Mouse (Mus musculus) intestine, embryonic 16.5 days (tissue): ENCODE data around the gene Wnt1. TPM values are rescaled to one million over a fixed set of nuclear protein-coding genes. Genes with fewer than 3 reads are reported as not detected.

Experiments used
- ATAC-seq: fragments of 200-750 bp; cut with Nextera tagmentation; 2 replicates; pipeline ENCODE4 v1.8.0; 2017; ENCODE audit warnings: moderate TSS enrichment, moderate library complexity
- H3K27ac ChIP-seq: fragments of 300-500 bp; sonication (generic); 2 replicates; pipeline ENCODE4 v1.5.1; 2014; ENCODE audit warnings: mild to moderate bottlenecking, low read length
- H3K27me3 ChIP-seq: fragments of 300-500 bp; sonication (generic); replicated peaks from 2 replicates; pipeline ENCODE4 v1.6.1; 2014; ENCODE audit warnings: low read length, control low read depth, mixed read lengths; ENCODE audit not compliant: control insufficient read depth, insufficient read depth
- H3K36me3 ChIP-seq: fragments of 300-500 bp; sonication (generic); 2 replicates; pipeline ENCODE4 v1.6.1; 2014; ENCODE audit warnings: low read length, control low read depth; ENCODE audit not compliant: control insufficient read depth, insufficient read depth
- H3K4me1 ChIP-seq: fragments of 300-500 bp; sonication (generic); 2 replicates; pipeline ENCODE4 v1.6.1; 2014; ENCODE audit warnings: low read length, control low read depth, mixed read lengths; ENCODE audit not compliant: control insufficient read depth, insufficient read depth
- H3K4me2 ChIP-seq: fragments of 300-500 bp; sonication (generic); 2 replicates; pipeline ENCODE4 v1.6.1; 2014; ENCODE audit warnings: low read depth, low read length, control low read depth
- H3K4me3 ChIP-seq: fragments of 300-500 bp; sonication (generic); 2 replicates; pipeline ENCODE4 v1.5.1; 2014; ENCODE audit warnings: mild to moderate bottlenecking, low read length
- H3K9ac ChIP-seq: fragments of 300-500 bp; sonication (generic); 2 replicates; pipeline ENCODE4 v1.6.1; 2014; ENCODE audit warnings: low read depth, low read length
- H3K9me3 ChIP-seq: fragments of 300-500 bp; sonication (generic); 2 replicates; pipeline ENCODE4 v1.6.1; 2016; ENCODE audit warnings: low read length, control low read depth; ENCODE audit not compliant: control insufficient read depth
- WGBS: fragments of 180-500 bp; shearing (Covaris S2); extraction: QIAGEN DNeasy Blood & Tissue Kit; methylation state at CpG from one replicate; pipeline ENCODE4 v1.1.7; 2014; 5-methylcytosine and 5-hydroxymethylcytosine counted together
- polyA plus RNA-seq: library from polyadenylated mRNA; unstranded; fragments of >200 nt; fragmentation: Nextera tagmentation; extraction: Ambion mirVana; gene quantifications from 2 replicates; pipeline ENCODE4 v1.2.1, GENCODE M21; 2015

Gene Wnt1
- polyA plus RNA-seq, 1 experiment from 2014 or later = not detected

DNA sequence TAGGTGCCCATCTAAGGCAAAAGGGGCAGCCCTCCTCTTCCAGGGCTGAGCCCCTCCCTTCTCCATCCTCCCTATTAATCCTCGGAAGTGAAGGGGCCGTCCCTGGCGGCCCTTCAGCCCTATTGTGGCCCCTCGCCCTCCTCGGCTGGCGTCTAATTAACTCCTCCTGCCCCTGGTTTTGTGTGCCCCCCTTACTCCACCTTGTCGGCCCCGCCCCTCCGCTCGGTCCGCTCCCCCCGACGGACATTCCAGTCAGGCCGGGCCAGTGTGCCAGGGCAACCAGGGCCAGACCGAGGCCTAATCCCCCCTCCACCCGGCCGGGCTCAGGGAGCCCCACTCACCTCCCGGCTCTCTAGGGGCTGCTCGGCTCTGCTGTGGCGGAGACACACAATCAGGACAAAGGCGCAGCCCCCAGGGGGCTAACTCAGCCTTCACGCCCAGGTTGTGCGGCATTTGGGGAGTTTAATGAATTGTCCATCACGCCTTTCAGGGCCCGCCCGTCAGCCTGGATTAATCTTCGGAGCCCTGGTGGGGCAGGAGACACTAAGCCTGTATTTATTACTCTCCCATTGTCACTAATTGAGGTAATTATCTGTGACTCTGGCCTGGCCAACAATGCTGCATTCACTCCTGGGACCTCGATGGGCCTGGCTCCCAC lies 8.3 kb downstream of the Wnt1 start:
- 7% methylated on average over 27 of the region's 28 CpGs for WGBS
- no peaks in the 10 kb centered on the region for H3K36me3 ChIP-seq
- H3K9me3 ChIP-seq = no peaks in the 10 kb centered on the region
- H3K4me1 ChIP-seq = peaks cover 5% of the 10 kb centered on the region; the same call in 1 of the 2 replicates
- H3K4me3 ChIP-seq = no peak overlapping the region
- no peak for ATAC-seq
- peaks cover 79% of the 10 kb centered on the region for H3K27me3 ChIP-seq
- no peak overlapping the region for H3K4me2 ChIP-seq
- no peak overlapping the region for H3K27ac ChIP-seq
- no peak overlapping the region for H3K9ac ChIP-seq

GRCm38 (mm10) chr15:98798903-98799302 lies 9.2 kb downstream of the Wnt1 start:
- H3K4me1 ChIP-seq = peaks cover 8% of the 10 kb centered on the region; the same call in 1 of the 2 replicates
- peaks cover 78% of the 10 kb centered on the region for H3K27me3 ChIP-seq
- H3K9me3 ChIP-seq = no peaks in the 10 kb centered on the region
- H3K4me2 ChIP-seq = no peak overlapping the region
- no peaks in the 10 kb centered on the region for H3K36me3 ChIP-seq
- 45% methylated on average over 3 of the region's 3 CpGs for WGBS
- H3K27ac ChIP-seq = no peak overlapping the region
- H3K9ac ChIP-seq = no peak overlapping the region
- ATAC-seq = no peak
- H3K4me3 ChIP-seq = no peak overlapping the region

DNA sequence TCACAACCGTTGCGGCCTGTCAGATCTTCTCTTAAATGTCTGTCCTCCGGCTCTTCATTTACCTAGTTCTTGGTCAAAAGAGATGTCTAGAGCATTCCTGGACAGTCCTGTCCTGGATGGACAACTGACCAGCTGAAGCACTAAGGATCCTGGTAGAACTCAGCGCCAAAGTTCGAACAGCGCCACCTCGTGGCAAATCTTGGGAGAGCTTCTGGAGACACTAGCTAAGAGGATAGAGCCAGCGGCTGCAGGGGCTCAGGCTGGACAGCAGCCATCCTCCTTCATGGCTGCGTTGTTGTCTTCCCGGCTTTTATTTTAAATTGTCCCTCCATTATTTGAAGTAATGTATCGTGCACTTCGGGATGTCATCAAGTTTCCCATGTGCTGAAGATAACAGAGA lies 9.7 kb downstream of the Wnt1 start:
- Histone ChIP-seq H3K36me3 (no peaks in the 10 kb centered on the region), H3K4me3 (no peak overlapping the region), H3K9ac (no peak overlapping the region), H3K4me1 (peaks cover 9% of the 10 kb centered on the region; the same call in 1 of the 2 replicates), H3K27me3 (peaks cover 76% of the 10 kb centered on the region), H3K4me2 (no peak overlapping the region), H3K27ac (no peak overlapping the region), H3K9me3 (no peaks in the 10 kb centered on the region)
- ATAC-seq = no peak
- 11% methylated on average over 12 of the region's 12 CpGs for WGBS

DNA sequence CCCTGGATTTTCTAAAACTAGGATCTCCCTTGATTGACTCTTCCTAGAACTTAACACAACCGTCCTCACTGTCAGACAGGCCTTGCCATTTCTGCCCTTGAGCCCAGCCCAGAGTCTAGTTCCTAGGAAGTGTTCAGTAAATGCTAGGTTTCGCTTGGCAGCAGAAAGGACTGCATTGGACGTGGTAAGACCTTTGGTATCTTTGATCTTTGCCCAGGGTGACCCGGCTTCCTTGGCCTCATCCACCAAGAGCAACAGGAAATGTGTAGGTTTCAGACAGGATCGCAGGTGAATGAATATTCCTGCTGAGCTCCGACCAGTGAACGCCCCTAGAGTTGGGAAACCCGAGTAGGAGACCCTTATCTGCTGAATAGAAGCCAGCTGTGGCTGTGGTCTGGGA lies 13.3 kb downstream of the Wnt1 start:
- peak; percentile 42; the same call in 1 of the 2 replicates for ATAC-seq
- WGBS = 6% methylated on average over 8 of the region's 8 CpGs
- H3K4me1 ChIP-seq = peaks cover 26% of the 10 kb centered on the region
- no peak overlapping the region for H3K4me3 ChIP-seq
- H3K27ac ChIP-seq = peak overlapping the region; percentile 16; the same call in 1 of the 2 replicates
- H3K9me3 ChIP-seq = no peaks in the 10 kb centered on the region
- H3K36me3 ChIP-seq = no peaks in the 10 kb centered on the region
- H3K9ac ChIP-seq = no peak overlapping the region
- H3K4me2 ChIP-seq = peak overlapping the region; percentile 1; the same call in 1 of the 2 replicates
- peaks cover 79% of the 10 kb centered on the region for H3K27me3 ChIP-seq

GRCm38 (mm10) chr15:98804054-98804453 lies 14.4 kb downstream of the Wnt1 start:
- Histone ChIP-seq H3K9me3 (no peaks in the 10 kb centered on the region), H3K4me2 (peak overlapping the region; percentile 46), H3K9ac (no peak overlapping the region), H3K27ac (no peak overlapping the region), H3K36me3 (no peaks in the 10 kb centered on the region), H3K4me3 (peak overlapping the region; percentile 22; the same call in 1 of the 2 replicates), H3K27me3 (peaks cover 79% of the 10 kb centered on the region), H3K4me1 (peaks cover 33% of the 10 kb centered on the region)
- 2% methylated on average over 32 of the region's 32 CpGs for WGBS
- 0 out of 2 replicates have a peak, but pooled peaks have one; percentile 19 for ATAC-seq

DNA sequence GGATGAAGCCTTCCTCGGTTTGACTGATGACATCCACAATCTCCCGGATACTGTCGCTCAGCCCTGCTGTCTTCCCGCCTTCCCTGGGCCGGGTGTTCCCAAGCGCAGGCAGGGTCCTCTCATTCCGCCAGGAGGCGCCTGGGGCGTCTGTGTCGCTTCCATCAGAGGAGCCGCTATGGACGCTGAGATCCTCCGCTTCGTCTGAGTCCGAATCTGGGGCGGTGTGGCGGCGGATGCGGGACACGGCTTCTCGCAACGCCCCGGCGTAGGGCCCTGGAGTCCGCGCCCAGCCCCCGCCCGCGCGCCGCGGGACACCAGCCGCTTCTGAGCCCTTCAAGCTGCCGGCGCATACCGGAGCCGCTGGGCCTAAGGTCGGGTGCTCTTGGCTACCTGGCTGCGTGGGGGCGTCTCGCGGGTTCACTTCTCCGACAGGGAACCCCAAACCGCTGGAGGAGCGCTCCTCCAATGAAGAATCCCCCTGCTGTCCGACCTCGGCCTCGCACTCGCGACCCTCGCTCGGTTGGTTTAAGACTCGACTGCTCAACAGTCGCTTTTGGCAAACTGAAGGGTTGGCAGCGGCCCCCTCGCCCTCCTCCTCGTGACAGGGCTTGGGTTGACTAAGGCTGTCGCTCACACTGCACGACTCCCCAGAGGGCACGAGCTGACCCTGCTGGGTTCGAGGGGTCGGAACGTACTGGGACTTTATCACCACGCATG lies 15.8 kb downstream of the Wnt1 start:
- no peaks in the 10 kb centered on the region for H3K36me3 ChIP-seq
- 2% methylated on average over 64 of the region's 64 CpGs for WGBS
- H3K4me1 ChIP-seq = peaks cover 33% of the 10 kb centered on the region
- H3K27ac ChIP-seq = no peak overlapping the region
- ATAC-seq = peak; percentile 52
- H3K4me2 ChIP-seq = peak overlapping the region; percentile 84
- peaks cover 78% of the 10 kb centered on the region for H3K27me3 ChIP-seq
- H3K4me3 ChIP-seq = peak overlapping the region; percentile 52
- H3K9ac ChIP-seq = peak overlapping the region; percentile 68
- no peaks in the 10 kb centered on the region for H3K9me3 ChIP-seq

DNA sequence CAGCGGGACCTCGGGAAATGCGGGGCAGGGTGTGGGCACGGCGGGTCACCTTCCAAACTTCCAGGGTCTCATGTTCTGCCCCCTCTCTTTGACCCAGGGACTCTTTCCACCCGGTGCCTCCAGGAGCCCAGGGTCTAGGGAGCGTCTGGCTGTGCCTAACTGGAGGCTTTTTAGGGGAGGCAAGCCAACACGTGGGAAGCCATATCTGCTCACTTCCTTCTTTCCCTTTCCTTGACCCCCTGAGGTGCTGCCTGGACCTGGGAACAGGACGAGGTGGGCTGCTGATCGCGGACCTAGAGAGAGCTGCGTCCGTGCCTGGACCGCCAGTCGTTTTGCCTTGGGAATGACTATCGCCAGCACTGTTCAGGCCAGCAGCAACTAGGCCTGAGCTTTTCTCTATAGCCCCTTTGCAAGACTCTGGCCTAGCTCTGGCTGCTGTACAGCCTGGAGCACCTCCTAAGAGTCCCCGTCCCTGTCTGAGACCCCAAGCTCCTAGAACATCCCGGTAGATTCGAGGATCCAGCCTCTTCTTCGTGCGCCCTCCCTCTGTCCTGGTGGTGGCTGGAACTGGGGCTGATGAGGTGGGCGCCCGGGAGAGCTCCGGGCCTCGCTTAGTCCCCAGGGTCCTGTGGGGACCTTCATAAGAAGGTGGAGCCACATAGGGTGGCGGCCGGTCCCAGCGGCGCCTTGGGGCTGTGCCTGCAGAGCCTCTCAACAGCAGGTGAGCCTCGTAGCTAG lies 16.6 kb downstream of the Wnt1 start:
- WGBS = 16% methylated on average over 30 of the region's 30 CpGs
- 0 out of 2 replicates have a peak, but pooled peaks have one; percentile 2 for ATAC-seq
- Histone ChIP-seq H3K27me3 (peaks cover 78% of the 10 kb centered on the region), H3K4me1 (peaks cover 33% of the 10 kb centered on the region), H3K9ac (peak overlapping the region; percentile 68; the same call in 1 of the 2 replicates), H3K9me3 (no peaks in the 10 kb centered on the region), H3K4me3 (peak overlapping the region; percentile 52), H3K36me3 (no peaks in the 10 kb centered on the region), H3K4me2 (peak overlapping the region; percentile 81), H3K27ac (no peak overlapping the region)

- H3K27me3 ChIP-seq = peaks cover 72% of the 10 kb centered on the region
- H3K4me1 ChIP-seq = peaks cover 33% of the 10 kb centered on the region
- H3K4me3 ChIP-seq = peak overlapping the region; percentile 45
- ATAC-seq = peak; percentile 49
- no peaks in the 10 kb centered on the region for H3K36me3 ChIP-seq
- H3K9me3 ChIP-seq = no peaks in the 10 kb centered on the region
- peak overlapping the region; percentile 81 for H3K4me2 ChIP-seq
- no peak overlapping the region for H3K27ac ChIP-seq
- H3K9ac ChIP-seq = peak overlapping the region; percentile 57
- WGBS = under 1% methylated on average over 57 of the region's 58 CpGs
These were observed 17.4 kb downstream of the Wnt1 start for GRCm38 (mm10) chr15:98806809-98807770.
